Mouse (Mus musculus): Measurements from ENCODE around the gene Olfr530. TPM values are rescaled to one million over a fixed set of nuclear protein-coding genes. Genes with fewer than 3 reads are reported as not detected.

Gene Olfr530
- not detected in 2 replicates for polyA plus RNA-seq (2011; ENCODE audit: insufficient read length, low read depth, missing spikeins)

- Histone ChIP-seq H3K27ac (ENCODE audit: insufficient read depth, low read length) (no peak within 1 kb of the TSS), H3K4me3 (ENCODE audit: insufficient read depth, low read length) (no peak within 1 kb of the TSS), H3K4me1 (ENCODE audit: control insufficient read depth, insufficient read depth, low read length) (no peaks in the 10 kb centered on the region)
- TF ChIP-seq POLR2A (IDR thresholded peaks at IDR 0.05; ENCODE audit: low read depth, low read length) (no peak), CTCF (IDR thresholded peaks at IDR 0.05; ENCODE audit: borderline replicate concordance, insufficient read depth, low read length) (no peak)
Observed at GRCm38 (mm10) chr7:140376231-140376630, at the start of gene Olfr530. Gene Olfr530, minus strand, starts transcription at chr7:140376331.

- TF ChIP-seq POLR2A (IDR thresholded peaks at IDR 0.05; ENCODE audit: low read depth, low read length) (no peak), CTCF (IDR thresholded peaks at IDR 0.05; ENCODE audit: borderline replicate concordance, insufficient read depth, low read length) (no peak)
- no peaks in the 10 kb centered on the region for H3K4me1 ChIP-seq (ENCODE audit: control insufficient read depth, insufficient read depth, low read length)
- no peak within 1 kb of the TSS for H3K27ac ChIP-seq (ENCODE audit: insufficient read depth, low read length)
- no peak within 1 kb of the TSS for H3K4me3 ChIP-seq (ENCODE audit: insufficient read depth, low read length)
Observed at GRCm38 (mm10) chr7:140421539-140421938, 45.4 kb upstream of the Olfr530 start, which contains the start of gene Olfr532. Gene Olfr532, minus strand, starts transcription at chr7:140421639.

- no peak for TF ChIP-seq CTCF (IDR thresholded peaks at IDR 0.05; ENCODE audit: borderline replicate concordance, insufficient read depth, low read length)
- no peak for TF ChIP-seq POLR2A (IDR thresholded peaks at IDR 0.05; ENCODE audit: low read depth, low read length)
- no peak within 1 kb of the TSS for H3K27ac ChIP-seq (ENCODE audit: insufficient read depth, low read length)
- no peak within 1 kb of the TSS for H3K4me3 ChIP-seq (ENCODE audit: insufficient read depth, low read length)
- no peaks in the 10 kb centered on the region for H3K4me1 ChIP-seq (ENCODE audit: control insufficient read depth, insufficient read depth, low read length)
Observed at GRCm38 (mm10) chr7:140402818-140403217, 26.7 kb upstream of the Olfr530 start, which contains the start of gene Olfr531. Gene Olfr531, minus strand, starts transcription at chr7:140402918.

GRCm38 (mm10) chr7:140376911-140377310 lies 780 bp upstream of the Olfr530 start:
- no peak overlapping the region for H3K27ac ChIP-seq (ENCODE audit: insufficient read depth, low read length)
- H3K4me1 ChIP-seq (ENCODE audit: control insufficient read depth, insufficient read depth, low read length) = no peaks in the 10 kb centered on the region
- H3K4me3 ChIP-seq (ENCODE audit: insufficient read depth, low read length) = no peak overlapping the region
- TF ChIP-seq POLR2A (IDR thresholded peaks at IDR 0.05; ENCODE audit: low read depth, low read length) = no peak
- no peak for TF ChIP-seq CTCF (IDR thresholded peaks at IDR 0.05; ENCODE audit: borderline replicate concordance, insufficient read depth, low read length)

GRCm38 (mm10) chr7:140374300-140374699 lies 1.8 kb downstream of the Olfr530 start:
- TF ChIP-seq POLR2A (IDR thresholded peaks at IDR 0.05; ENCODE audit: low read depth, low read length) (no peak), CTCF (IDR thresholded peaks at IDR 0.05; ENCODE audit: borderline replicate concordance, insufficient read depth, low read length) (no peak)
- no peak overlapping the region for H3K27ac ChIP-seq (ENCODE audit: insufficient read depth, low read length)
- no peaks in the 10 kb centered on the region for H3K4me1 ChIP-seq (ENCODE audit: control insufficient read depth, insufficient read depth, low read length)
- no peak overlapping the region for H3K4me3 ChIP-seq (ENCODE audit: insufficient read depth, low read length)

- Histone ChIP-seq H3K4me3 (ENCODE audit: insufficient read depth, low read length) (no peak within 1 kb of the TSS), H3K27ac (ENCODE audit: insufficient read depth, low read length) (no peak within 1 kb of the TSS), H3K4me1 (ENCODE audit: control insufficient read depth, insufficient read depth, low read length) (no peaks in the 10 kb centered on the region)
- TF ChIP-seq POLR2A (IDR thresholded peaks at IDR 0.05; ENCODE audit: low read depth, low read length) (no peak), CTCF (IDR thresholded peaks at IDR 0.05; ENCODE audit: borderline replicate concordance, insufficient read depth, low read length) (no peak)
Observed at GRCm38 (mm10) chr7:140361571-140361970, 14.6 kb downstream of the Olfr530 start, which contains the start of gene Olfr60. Gene Olfr60, minus strand, starts transcription at chr7:140361671.

GRCm38 (mm10) chr7:140333717-140334116 lies 42.4 kb downstream of the Olfr530 start, which contains the start of gene Olfr527:
Gene Olfr527, plus strand, starts transcription at chr7:140334017.
- Histone ChIP-seq H3K27ac (ENCODE audit: insufficient read depth, low read length) (no peak within 1 kb of the TSS), H3K4me3 (ENCODE audit: insufficient read depth, low read length) (no peak within 1 kb of the TSS), H3K4me1 (ENCODE audit: control insufficient read depth, insufficient read depth, low read length) (no peaks in the 10 kb centered on the region)
- TF ChIP-seq CTCF (IDR thresholded peaks at IDR 0.05; ENCODE audit: borderline replicate concordance, insufficient read depth, low read length) (no peak), POLR2A (IDR thresholded peaks at IDR 0.05; ENCODE audit: low read depth, low read length) (no peak)

- H3K4me1 ChIP-seq (ENCODE audit: control insufficient read depth, insufficient read depth, low read length) = no peaks in the 10 kb centered on the region
- no peak overlapping the region for H3K27ac ChIP-seq (ENCODE audit: insufficient read depth, low read length)
- no peak overlapping the region for H3K4me3 ChIP-seq (ENCODE audit: insufficient read depth, low read length)
- TF ChIP-seq POLR2A (IDR thresholded peaks at IDR 0.05; ENCODE audit: low read depth, low read length) (no peak), CTCF (IDR thresholded peaks at IDR 0.05; ENCODE audit: borderline replicate concordance, insufficient read depth, low read length) (no peak)
Observed at GRCm38 (mm10) chr7:140329766-140330304, 46.3 kb downstream of the Olfr530 start.

Other genes starting within 250 kb of the Olfr530 start
- gene Mtg1, start 238.8 kb downstream of the Olfr530 start, polyA plus RNA-seq (2011; ENCODE audit: insufficient read length, low read depth, missing spikeins) = 18.0 and 19.7 TPM in 2 replicates
- 0.16 TPM in 1 of 2 replicates, not detected in the other for gene Sprn, start 221.5 kb downstream of the Olfr530 start, polyA plus RNA-seq (2011; ENCODE audit: insufficient read length, low read depth, missing spikeins)
- not detected in 2 replicates for gene Olfr522, start 211.6 kb downstream of the Olfr530 start, polyA plus RNA-seq (2011; ENCODE audit: insufficient read length, low read depth, missing spikeins)
- not detected in 2 replicates for gene Olfr523, start 203.1 kb downstream of the Olfr530 start, polyA plus RNA-seq (2011; ENCODE audit: insufficient read length, low read depth, missing spikeins)
- gene Olfr524, start 170.4 kb downstream of the Olfr530 start, polyA plus RNA-seq (2011; ENCODE audit: insufficient read length, low read depth, missing spikeins) = not detected in 2 replicates
- not detected in 2 replicates for gene Cd163l1, start 158.1 kb downstream of the Olfr530 start, polyA plus RNA-seq (2011; ENCODE audit: insufficient read length, low read depth, missing spikeins)
- not detected in 2 replicates for gene 5830411N06Rik, start 129.0 kb downstream of the Olfr530 start, polyA plus RNA-seq (2011; ENCODE audit: insufficient read length, low read depth, missing spikeins)
- not detected in 2 replicates for gene Olfr525, start 55.5 kb downstream of the Olfr530 start, polyA plus RNA-seq (2011; ENCODE audit: insufficient read length, low read depth, missing spikeins)
- gene Olfr527, start 42.3 kb downstream of the Olfr530 start, polyA plus RNA-seq (2011; ENCODE audit: insufficient read length, low read depth, missing spikeins) = not detected in 2 replicates
- not detected in 2 replicates for gene Olfr60, start 14.7 kb downstream of the Olfr530 start, polyA plus RNA-seq (2011; ENCODE audit: insufficient read length, low read depth, missing spikeins)
- gene Olfr531, start 26.6 kb upstream of the Olfr530 start, polyA plus RNA-seq (2011; ENCODE audit: insufficient read length, low read depth, missing spikeins) = not detected in 2 replicates
- not detected in 2 replicates for gene Olfr532, start 45.3 kb upstream of the Olfr530 start, polyA plus RNA-seq (2011; ENCODE audit: insufficient read length, low read depth, missing spikeins)
- not detected in 2 replicates for gene Olfr533, start 87.0 kb upstream of the Olfr530 start, polyA plus RNA-seq (2011; ENCODE audit: insufficient read length, low read depth, missing spikeins)
- not detected in 2 replicates for gene Olfr535, start 107.9 kb upstream of the Olfr530 start, polyA plus RNA-seq (2011; ENCODE audit: insufficient read length, low read depth, missing spikeins)
- gene Olfr536, start 131.1 kb upstream of the Olfr530 start, polyA plus RNA-seq (2011; ENCODE audit: insufficient read length, low read depth, missing spikeins) = not detected in 2 replicates
- gene Olfr538, start 191.6 kb upstream of the Olfr530 start, polyA plus RNA-seq (2011; ENCODE audit: insufficient read length, low read depth, missing spikeins) = not detected in 2 replicates
- gene Olfr46, start 224.9 kb upstream of the Olfr530 start, polyA plus RNA-seq (2011; ENCODE audit: insufficient read length, low read depth, missing spikeins) = not detected in 2 replicates